Mouse (Mus musculus): Measurements from ENCODE around the gene Slc9a3r2.

Slc9a3r2 gene

GRCm38 (mm10) chr17:24593992-24594890 is 55.9 kb downstream of the Slc9a3r2 start:
- DNase-seq (ENCODE audit: low spot score): no peak

DNA sequence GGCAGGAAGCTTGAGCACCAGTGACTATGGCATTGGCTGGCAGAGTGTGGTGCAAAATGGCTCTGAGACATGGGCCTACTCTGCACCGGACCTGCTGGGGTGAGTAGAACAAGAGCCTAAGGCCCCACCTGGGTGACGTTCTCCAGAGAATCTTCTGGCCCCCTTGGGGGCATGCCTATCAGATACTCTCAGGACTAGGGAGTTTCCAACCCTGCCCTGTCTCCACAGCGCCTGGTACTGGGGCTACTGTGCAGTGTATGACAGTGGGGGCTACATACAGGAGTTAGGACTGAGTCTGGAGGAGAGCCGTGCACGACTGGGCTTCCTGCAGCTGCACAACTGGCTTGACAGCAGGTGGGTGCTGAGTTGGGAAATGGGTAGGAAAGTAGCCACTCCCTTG is 56.9 kb downstream of the Slc9a3r2 start:
- DNase-seq (ENCODE audit: low spot score): no peak

GRCm38 (mm10) chr17:24591695-24592094 is 58.4 kb downstream of the Slc9a3r2 start:
- DNase-seq (ENCODE audit: low spot score): no peak

DNA sequence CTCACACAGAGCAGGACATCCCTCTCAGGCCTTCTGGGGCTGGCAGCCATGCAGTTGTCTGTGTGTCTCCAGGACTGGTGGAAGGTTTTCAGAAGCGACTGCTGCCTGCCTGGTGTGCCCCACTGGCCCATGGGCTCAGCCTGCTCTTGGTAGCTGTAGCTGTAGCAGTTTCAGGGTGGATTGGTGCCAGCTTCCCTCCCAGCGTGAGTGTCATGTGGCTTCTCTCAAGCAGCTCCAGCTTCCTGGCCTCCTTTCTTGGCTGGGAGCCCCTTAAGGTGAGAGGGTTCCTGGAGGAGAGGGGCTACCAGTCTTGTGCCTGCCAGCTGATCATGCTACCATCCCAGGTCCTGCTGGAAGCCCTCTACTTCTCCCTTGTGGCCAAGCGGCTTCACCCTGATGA is 59.2 kb downstream of the Slc9a3r2 start:
- no peak for DNase-seq (ENCODE audit: low spot score)

All from adipocyte (in vitro differentiated cells).